Mouse (Mus musculus) stomach, embryonic 14.5 days (tissue): ENCODE measurements at regions not wholly inside any gene's neighbourhood (a gene's known extent, or its start where the extent isn't known, plus 50 kb on each side); places are given as distances from the start of the nearest gene placed in this dataset.

Experiments used
- ATAC-seq: fragments of 200-750 bp; cut with Nextera tagmentation; 2 replicates; pipeline ENCODE4 v1.8.0; 2017; ENCODE audit warnings: low read depth, moderate TSS enrichment; ENCODE audit not compliant: insufficient number of reproducible peaks, insufficient read depth, low FRiP score
- H3K27ac ChIP-seq: fragments of 300-500 bp; sonication (generic); 2 replicates; pipeline ENCODE4 v1.5.1; 2014; ENCODE audit warnings: mild to moderate bottlenecking, low read length, moderate library complexity, mixed read lengths
- H3K27me3 ChIP-seq: fragments of 300-500 bp; sonication (generic); 2 replicates; pipeline ENCODE4 v1.6.1; 2014; ENCODE audit warnings: low read length, control low read depth, mixed read lengths; ENCODE audit not compliant: control insufficient read depth, insufficient read depth
- H3K36me3 ChIP-seq: fragments of 300-500 bp; sonication (generic); 2 replicates; pipeline ENCODE4 v1.6.1; 2014; ENCODE audit warnings: mild to moderate bottlenecking, control low read depth, low read length, moderate library complexity, mixed read lengths; ENCODE audit not compliant: control insufficient read depth, insufficient read depth
- H3K4me1 ChIP-seq: fragments of 300-500 bp; sonication (generic); 2 replicates; pipeline ENCODE4 v1.6.1; 2014; ENCODE audit warnings: low read length, control low read depth, mixed read lengths; ENCODE audit not compliant: control insufficient read depth, insufficient read depth
- H3K4me2 ChIP-seq: fragments of 300-500 bp; sonication (generic); replicated peaks from 2 replicates; pipeline ENCODE4 v1.6.1; 2014; ENCODE audit warnings: low read depth, low read length, control low read depth
- H3K4me3 ChIP-seq: fragments of 300-500 bp; sonication (generic); 2 replicates; pipeline ENCODE4 v1.5.1; 2014; ENCODE audit warnings: low read depth, low read length, control low read depth
- H3K9ac ChIP-seq: fragments of 300-500 bp; sonication (generic); replicated peaks from 2 replicates; pipeline ENCODE4 v1.6.1; 2014; ENCODE audit warnings: low read depth, mild to moderate bottlenecking, control low read depth, low read length, moderate library complexity, mixed read lengths
- H3K9me3 ChIP-seq: fragments of 300-500 bp; sonication (generic); 2 replicates; pipeline ENCODE4 v1.6.1; 2016; ENCODE audit warnings: low read depth, low read length, control low read depth; ENCODE audit not compliant: control insufficient read depth
- WGBS: fragments of 180-500 bp; shearing (Covaris S2); extraction: QIAGEN DNeasy Blood & Tissue Kit; methylation state at CpG from one replicate; pipeline ENCODE4 v1.1.7; 2014; 5-methylcytosine and 5-hydroxymethylcytosine counted together

GRCm38 (mm10) chr2:106431141-106431540, 261.9 kb upstream of the Mpped2 start:
- no peaks in the 10 kb centered on the region for H3K36me3 ChIP-seq
- H3K27ac ChIP-seq: no peak overlapping the region
- H3K27me3 ChIP-seq: no peaks in the 10 kb centered on the region
- H3K9me3 ChIP-seq: no peaks in the 10 kb centered on the region
- peak; percentile 15; the same call in 1 of the 2 replicates for ATAC-seq
- no peak overlapping the region for H3K9ac ChIP-seq
- 40% methylated on average over 8 of the region's 8 CpGs for WGBS
- H3K4me2 ChIP-seq: no peak overlapping the region
- no peak overlapping the region for H3K4me3 ChIP-seq
- H3K4me1 ChIP-seq: no peaks in the 10 kb centered on the region

GRCm38 (mm10) chr2:106431637-106432199, 261.4 kb upstream of the Mpped2 start:
- Histone ChIP-seq H3K4me1 (no peaks in the 10 kb centered on the region), H3K4me2 (no peak overlapping the region), H3K9ac (no peak overlapping the region), H3K4me3 (no peak overlapping the region), H3K36me3 (no peaks in the 10 kb centered on the region), H3K27ac (no peak overlapping the region), H3K27me3 (no peaks in the 10 kb centered on the region), H3K9me3 (no peaks in the 10 kb centered on the region)
- no peak for ATAC-seq
- WGBS: 22% methylated on average over 9 of the region's 9 CpGs

- Histone ChIP-seq H3K9ac (no peak overlapping the region), H3K27ac (no peak overlapping the region), H3K27me3 (no peaks in the 10 kb centered on the region), H3K4me3 (no peak overlapping the region), H3K36me3 (no peaks in the 10 kb centered on the region), H3K9me3 (no peaks in the 10 kb centered on the region), H3K4me1 (no peaks in the 10 kb centered on the region), H3K4me2 (no peak overlapping the region)
- no peak for ATAC-seq
- WGBS: 71% methylated on average over 2 of the region's 2 CpGs
Measured at GRCm38 (mm10) chr2:106436136-106436535, 256.9 kb upstream of the Mpped2 start.

GRCm38 (mm10) chr2:106454310-106454974, 238.6 kb upstream of the Mpped2 start:
- Histone ChIP-seq H3K9me3 (no peaks in the 10 kb centered on the region), H3K4me3 (no peak overlapping the region), H3K9ac (no peak overlapping the region), H3K27ac (no peak overlapping the region), H3K27me3 (no peaks in the 10 kb centered on the region), H3K4me2 (no peak overlapping the region), H3K36me3 (no peaks in the 10 kb centered on the region), H3K4me1 (no peaks in the 10 kb centered on the region)
- no peak for ATAC-seq
- 69% methylated on average over 7 of the region's 7 CpGs for WGBS

- Histone ChIP-seq H3K4me2 (no peak overlapping the region), H3K4me1 (no peaks in the 10 kb centered on the region), H3K27me3 (no peaks in the 10 kb centered on the region), H3K27ac (no peak overlapping the region), H3K9me3 (no peaks in the 10 kb centered on the region), H3K36me3 (no peaks in the 10 kb centered on the region), H3K4me3 (no peak overlapping the region), H3K9ac (no peak overlapping the region)
- 86% methylated on average over 4 of the region's 4 CpGs for WGBS
- no peak for ATAC-seq
Measured at GRCm38 (mm10) chr2:106455039-106455438, 238.0 kb upstream of the Mpped2 start.

GRCm38 (mm10) chr2:106455972-106456371, 237.1 kb upstream of the Mpped2 start:
- WGBS: 81% methylated on average over 3 of the region's 3 CpGs
- no peaks in the 10 kb centered on the region for H3K36me3 ChIP-seq
- no peak overlapping the region for H3K4me2 ChIP-seq
- ATAC-seq: no peak
- H3K9ac ChIP-seq: no peak overlapping the region
- H3K4me3 ChIP-seq: no peak overlapping the region
- H3K27ac ChIP-seq: no peak overlapping the region
- no peaks in the 10 kb centered on the region for H3K27me3 ChIP-seq
- H3K4me1 ChIP-seq: no peaks in the 10 kb centered on the region
- no peaks in the 10 kb centered on the region for H3K9me3 ChIP-seq

GRCm38 (mm10) chr2:106458003-106458402, 235.1 kb upstream of the Mpped2 start:
- Histone ChIP-seq H3K27me3 (no peaks in the 10 kb centered on the region), H3K4me2 (no peak overlapping the region), H3K27ac (no peak overlapping the region), H3K4me1 (no peaks in the 10 kb centered on the region), H3K9me3 (no peaks in the 10 kb centered on the region), H3K36me3 (no peaks in the 10 kb centered on the region), H3K9ac (no peak overlapping the region), H3K4me3 (no peak overlapping the region)
- peak; percentile 88; the same call in 1 of the 2 replicates for ATAC-seq
- WGBS: 27% methylated on average over 5 of the region's 5 CpGs

GRCm38 (mm10) chr2:106461021-106461420, 232.0 kb upstream of the Mpped2 start:
- no peaks in the 10 kb centered on the region for H3K36me3 ChIP-seq
- no peak overlapping the region for H3K9ac ChIP-seq
- H3K4me1 ChIP-seq: no peaks in the 10 kb centered on the region
- no peak overlapping the region for H3K4me3 ChIP-seq
- no peaks in the 10 kb centered on the region for H3K27me3 ChIP-seq
- no peaks in the 10 kb centered on the region for H3K9me3 ChIP-seq
- H3K27ac ChIP-seq: no peak overlapping the region
- ATAC-seq: no peak
- 37% methylated on average over 8 of the region's 8 CpGs for WGBS
- no peak overlapping the region for H3K4me2 ChIP-seq

- H3K4me3 ChIP-seq: no peak overlapping the region
- H3K36me3 ChIP-seq: no peaks in the 10 kb centered on the region
- no peak overlapping the region for H3K9ac ChIP-seq
- 45% methylated on average over 7 of the region's 7 CpGs for WGBS
- no peaks in the 10 kb centered on the region for H3K4me1 ChIP-seq
- ATAC-seq: no peak
- no peak overlapping the region for H3K4me2 ChIP-seq
- H3K27me3 ChIP-seq: no peaks in the 10 kb centered on the region
- H3K27ac ChIP-seq: no peak overlapping the region
- H3K9me3 ChIP-seq: no peaks in the 10 kb centered on the region
Measured at GRCm38 (mm10) chr2:106461490-106461889, 231.6 kb upstream of the Mpped2 start.
